Mouse (Mus musculus) adipocyte (in vitro differentiated cells): Measurements from ENCODE around the gene Ccdc78.
A peak's percentile ranks its signal among the peaks of the same experiment; 100 is the strongest.

Source experiments
- DNase-seq: peaks from one replicate; pipeline ENCODE4 v3.0.0-alpha.2; 2016; ENCODE audit warnings: low spot score

Ccdc78 gene

DNA sequence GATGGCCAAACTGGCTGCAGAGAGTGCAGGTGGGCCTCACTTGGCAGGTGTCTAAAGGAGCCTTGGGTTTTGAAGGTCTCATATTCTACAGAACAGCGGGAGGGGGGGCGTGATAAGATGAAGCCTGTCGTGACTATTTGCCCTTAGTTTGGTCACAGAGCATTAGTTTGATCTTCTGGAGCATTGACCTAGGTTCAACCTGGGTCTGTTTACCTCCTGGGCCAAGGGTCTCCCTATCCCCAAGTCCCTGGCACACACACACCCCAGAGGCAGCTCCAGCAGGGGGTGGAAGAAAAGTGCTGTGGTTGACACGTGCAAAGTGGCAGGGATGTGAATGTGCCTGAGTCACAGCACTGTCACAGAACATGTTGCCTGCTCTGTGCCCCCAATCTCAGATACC lies 24.5 kb downstream of the Ccdc78 start:
- no peak for DNase-seq

DNA sequence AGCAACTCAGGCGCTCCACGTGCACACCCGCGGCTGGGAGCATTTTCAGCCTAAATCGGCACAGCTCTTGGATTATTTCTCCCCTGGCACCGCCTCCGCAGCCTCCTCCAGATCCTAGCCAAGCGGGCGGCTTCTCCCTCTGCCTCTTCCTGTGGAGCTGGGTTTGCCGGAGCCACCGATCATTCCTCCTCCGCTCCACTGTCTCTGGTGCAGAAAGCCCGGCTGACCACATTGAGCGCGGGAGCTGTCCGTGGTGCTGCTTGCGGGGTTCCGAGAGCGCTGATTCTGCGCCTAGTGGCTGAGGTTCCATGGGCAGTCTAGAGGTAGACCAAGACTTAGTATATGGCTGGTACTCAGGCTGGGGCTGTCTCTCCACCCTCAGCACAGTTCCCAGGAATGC lies 27.1 kb downstream of the Ccdc78 start:
- peak; percentile 66 for DNase-seq

DNA sequence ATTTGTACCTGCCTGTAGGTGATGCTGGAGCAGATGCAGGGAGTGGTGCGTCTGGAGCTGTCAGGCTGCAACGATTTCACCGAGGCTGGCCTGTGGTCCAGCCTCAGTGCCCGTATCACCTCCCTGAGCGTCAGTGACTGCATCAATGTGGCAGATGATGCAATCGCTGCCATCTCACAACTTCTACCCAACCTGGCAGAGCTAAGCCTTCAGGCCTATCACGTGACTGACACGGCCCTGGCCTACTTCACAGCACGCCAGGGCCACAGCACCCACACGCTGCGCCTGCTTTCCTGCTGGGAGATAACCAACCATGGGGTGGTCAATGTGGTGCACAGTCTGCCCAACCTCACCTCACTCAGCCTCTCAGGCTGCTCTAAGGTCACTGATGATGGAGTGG lies 31.3 kb downstream of the Ccdc78 start:
- DNase-seq = no peak

DNA sequence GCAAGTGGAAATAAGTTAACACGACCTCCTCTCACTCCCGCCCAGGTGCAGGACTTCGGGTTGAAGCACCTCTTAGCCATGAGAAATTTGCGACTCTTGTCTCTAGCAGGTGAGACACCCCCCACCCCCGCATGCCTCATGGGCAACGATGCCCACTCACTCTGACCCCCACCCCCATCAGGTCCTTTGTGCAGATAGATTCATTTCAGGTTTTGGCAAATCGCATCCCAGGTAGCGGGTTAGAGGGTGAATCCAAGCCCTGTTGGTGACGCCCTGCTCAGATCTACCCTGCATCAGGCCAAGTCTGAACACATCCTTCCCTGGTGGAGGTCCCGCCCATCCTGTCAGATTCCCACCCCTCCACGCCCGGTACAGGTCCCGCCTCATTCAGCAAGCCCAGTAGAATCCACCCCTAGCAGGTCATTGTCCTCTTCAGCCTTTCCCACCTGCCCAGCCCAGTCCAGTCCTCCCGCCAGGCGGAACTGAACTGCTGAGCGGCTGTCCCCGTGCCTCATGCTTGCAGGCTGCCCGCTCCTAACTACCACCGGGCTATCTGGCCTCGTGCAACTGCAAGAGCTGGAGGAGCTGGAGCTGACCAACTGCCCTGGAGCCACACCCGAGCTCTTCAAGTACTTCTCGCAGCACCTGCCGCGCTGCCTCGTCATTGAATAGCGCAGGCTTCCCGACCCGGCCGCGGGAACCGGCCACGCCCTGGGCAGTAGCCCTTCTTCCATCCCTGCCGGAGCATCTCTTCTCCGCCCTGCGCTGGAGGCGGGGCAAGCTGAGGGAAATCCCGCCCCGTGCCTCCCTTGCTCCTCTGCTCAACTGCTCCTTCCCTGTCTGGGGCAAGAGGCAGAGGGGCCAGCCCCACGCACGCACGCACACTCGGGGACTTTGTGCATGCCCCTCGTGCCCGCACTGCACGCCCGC lies 32.7 kb downstream of the Ccdc78 start:
- no peak for DNase-seq

DNA sequence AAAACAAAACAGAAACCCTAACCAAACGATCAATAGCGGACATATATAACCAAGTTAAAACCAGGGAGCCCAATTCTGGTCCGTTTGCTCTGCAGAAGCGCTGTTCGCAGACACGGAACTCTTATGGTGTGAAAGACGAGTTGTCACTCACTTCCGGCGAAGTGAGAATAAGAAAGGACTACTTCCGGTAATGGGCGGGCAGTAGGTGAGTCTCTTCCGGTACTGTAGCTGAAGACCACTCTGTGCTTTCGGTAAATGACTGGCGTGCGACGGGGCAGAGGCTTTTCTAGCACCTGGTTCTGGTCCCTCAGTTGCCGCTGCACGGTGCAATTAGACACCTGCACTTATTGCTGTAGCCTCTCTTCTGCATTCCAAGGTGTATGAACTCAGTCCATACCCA lies 37.1 kb downstream of the Ccdc78 start, which contains the start of gene Wdr24:
Gene Wdr24 (plus strand): TSS at position 176 of the 400 bp plus-strand sequence.
- peak; percentile 93 for DNase-seq

DNA sequence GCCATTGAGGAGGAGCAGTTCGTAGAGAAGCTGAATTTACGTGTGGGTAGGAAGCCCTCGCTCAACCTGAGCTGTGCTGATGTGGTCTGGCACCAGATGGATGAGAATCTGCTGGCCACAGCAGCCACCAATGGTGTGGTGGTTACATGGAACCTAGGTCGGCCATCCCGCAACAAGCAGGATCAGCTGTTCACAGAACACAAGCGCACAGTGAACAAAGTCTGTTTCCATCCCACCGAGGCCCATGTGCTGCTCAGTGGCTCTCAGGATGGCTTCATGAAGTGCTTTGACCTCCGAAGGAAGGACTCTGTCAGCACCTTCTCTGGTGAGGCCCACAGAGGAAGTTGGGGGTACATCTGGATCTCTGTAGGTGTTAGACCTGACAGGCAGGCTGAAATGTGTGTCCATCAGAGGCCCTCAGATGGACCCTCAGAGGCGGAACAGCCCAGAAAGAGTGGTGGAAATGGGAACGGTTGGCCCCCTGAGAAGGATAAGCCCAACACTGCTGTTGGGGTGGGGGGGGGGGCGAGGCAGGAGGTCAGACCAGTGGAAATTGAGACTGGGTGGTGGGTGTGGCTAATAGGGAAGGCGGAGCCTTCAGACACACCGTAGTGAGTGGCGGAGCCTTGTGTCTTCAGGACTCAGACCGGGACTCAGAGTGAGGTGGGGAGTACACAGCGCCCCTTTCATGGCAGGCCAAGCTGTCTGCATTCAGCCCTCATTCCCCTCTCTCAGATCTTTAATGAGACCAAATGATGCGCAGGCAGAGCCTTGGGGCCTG lies 38.2 kb downstream of the Ccdc78 start:
- DNase-seq = no peak

DNA sequence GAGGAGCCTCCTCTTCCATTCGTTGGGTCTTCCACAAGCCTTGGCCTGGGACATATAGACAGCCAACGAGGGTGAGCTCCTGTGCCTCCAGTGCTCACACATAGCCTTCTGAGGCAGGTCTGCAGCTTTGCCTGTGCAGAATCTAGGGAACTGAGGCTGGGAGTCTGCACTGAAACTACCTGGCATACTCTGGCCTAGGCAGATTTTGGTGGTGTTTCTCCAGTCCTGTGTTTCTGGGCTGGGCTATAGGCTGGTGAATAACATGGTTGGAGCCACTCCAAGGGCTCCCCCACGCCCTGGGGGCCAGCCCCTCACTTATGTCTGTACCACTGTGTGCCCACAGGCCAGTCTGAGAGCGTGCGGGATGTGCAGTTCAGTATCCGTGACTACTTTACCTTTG lies 38.9 kb downstream of the Ccdc78 start:
- no peak for DNase-seq

DNA sequence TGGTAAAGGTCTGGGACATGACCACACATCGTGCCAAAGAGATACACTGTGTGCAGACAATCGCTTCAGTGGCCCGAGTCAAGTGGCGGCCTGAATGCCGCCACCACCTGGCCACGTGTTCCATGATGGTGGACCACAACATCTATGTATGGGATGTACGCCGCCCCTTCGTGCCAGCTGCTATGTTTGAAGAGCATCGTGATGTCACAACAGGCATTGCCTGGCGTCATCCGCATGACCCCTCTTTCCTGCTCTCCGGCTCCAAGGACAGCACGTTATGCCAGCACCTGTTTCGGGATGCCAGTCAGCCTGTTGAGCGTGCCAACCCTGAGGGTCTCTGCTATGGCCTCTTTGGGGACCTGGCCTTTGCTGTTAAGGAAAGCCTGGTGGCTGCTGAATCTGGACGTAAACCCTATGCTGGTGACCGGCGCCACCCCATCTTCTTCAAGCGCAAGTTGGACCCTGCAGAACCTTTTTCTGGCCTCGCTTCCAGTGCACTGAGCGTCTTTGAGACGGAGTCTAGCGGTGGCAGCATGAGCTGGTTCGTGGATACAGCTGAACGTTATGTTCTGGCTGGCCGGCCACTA lies 39.7 kb downstream of the Ccdc78 start:
- DNase-seq = no peak

DNA sequence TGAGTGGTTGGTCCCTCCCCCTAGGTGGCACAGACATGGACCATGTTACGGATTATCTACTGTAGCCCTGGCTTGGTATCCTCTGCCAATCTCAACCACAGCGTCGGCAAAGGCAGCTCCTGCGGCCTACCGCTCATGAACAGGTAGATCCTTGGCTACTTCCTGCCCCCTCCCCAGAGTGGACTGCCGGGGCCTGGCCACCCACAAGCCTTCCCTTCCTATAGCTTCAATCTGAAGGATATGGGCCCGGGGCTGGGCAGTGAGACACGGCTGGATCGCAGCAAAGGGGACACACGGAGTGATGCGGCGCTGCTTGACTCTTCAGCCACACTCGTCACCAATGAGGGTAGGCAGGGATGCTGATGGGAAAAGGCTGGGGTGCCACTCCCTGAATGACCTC lies 40.6 kb downstream of the Ccdc78 start:
- DNase-seq = no peak

DNA sequence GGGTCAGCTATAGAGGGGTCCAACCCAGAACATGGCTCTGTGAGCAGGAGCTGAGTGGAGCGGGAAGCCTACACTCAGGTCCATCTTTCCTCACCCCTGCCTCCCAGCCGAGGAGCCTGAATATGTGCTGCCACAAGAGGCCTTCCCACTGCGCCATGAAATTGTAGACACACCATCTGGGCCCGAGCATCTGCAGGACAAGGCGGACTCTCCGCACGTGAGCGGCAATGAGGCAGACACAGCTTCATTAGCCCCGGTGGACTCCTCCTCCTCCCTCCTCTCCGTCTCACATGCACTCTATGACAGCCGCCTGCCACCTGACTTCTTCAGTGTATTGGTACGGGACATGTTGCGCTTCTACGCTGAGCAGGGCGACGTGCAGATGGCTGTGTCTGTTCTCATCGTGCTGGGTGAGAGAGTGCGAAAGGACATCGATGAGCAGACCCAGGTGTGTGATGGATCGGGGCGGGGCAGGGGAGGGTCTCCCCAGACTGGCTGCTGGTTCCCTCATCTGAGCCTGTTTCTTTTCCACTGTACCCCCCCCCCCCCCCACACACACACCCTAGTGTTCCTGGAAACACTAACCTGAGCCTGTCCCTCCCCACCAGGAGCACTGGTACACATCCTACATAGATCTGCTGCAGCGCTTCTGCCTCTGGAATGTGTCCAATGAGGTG lies 41.3 kb downstream of the Ccdc78 start:
- no peak for DNase-seq

DNA sequence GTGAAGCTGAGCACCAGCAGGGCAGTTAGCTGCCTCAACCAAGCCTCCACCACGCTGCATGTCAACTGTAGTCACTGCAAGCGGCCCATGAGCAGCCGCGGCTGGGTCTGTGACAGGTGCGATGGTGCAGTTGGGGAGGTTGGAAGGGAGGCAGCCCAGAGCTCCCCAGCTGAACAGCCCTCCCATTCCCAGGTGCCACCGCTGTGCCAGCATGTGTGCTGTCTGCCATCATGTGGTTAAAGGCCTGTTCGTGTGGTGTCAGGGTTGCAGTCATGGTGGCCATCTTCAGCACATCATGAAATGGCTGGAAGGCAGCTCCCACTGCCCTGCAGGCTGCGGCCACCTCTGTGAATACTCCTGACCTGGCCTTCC lies 41.8 kb downstream of the Ccdc78 start:
- DNase-seq = no peak

DNA sequence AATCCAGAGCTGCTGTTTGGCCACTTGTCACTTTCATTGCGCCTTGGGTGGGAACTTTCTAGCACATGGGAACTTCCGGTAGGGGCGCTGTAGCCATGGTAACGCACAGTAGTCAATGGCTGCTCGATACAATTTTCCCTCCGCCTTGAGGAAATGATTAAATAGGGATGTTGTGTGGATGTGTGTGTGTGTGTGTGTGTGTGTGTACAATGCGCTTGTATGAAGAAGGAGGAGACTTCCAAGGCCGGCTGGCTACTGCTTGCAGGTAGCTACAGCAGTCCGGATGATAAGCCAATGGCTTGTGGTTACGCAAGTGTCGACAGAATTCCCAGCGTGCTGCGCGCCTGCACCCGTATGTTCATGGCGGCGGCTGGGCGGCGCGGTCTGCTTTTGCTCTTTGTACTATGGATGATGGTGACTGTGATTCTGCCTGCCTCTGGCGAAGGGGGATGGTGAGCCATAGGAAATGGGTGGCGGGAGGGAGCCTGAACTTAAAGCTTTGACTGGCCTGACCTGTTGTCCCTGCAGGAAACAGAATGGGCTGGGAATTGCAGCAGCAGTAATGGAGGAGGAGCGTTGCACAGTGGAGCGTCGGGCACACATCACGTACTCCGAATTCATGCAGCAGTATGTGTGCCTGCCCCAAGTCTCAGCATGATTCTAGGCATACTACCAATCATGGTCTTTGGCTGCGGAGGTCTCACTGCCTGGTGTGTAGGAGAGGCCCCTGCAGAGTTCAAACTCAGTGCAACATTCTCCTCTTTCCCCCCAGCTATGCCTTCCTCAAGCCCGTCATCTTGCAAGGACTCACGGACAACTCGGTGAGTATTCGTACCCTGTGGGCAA lies 42.6 kb downstream of the Ccdc78 start, which contains the start of gene Jmjd8:
Gene Jmjd8 (plus strand): TSS at position 156 of the 846 bp plus-strand sequence.
- DNase-seq = peak; percentile 63

DNA sequence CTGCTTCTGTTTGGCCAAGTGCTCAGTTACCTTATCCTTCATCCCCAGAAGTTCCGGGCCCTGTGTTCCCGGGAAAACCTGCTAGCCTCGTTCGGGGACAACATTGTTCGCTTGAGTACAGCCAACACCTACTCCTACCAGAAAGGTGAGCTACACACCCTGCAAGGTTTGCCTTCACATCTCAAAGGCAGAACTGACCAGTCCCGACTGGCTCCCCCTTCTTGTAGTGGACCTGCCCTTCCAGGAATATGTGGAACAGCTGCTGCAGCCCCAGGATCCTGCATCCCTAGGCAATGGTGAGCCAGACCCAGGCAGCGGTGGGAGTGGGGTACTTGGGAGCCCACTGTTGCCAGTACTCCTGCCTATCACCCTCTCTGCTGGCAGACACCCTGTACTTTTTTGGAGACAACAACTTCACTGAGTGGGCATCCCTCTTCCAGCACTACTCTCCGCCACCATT lies 43.2 kb downstream of the Ccdc78 start:
- DNase-seq = no peak

DNA sequence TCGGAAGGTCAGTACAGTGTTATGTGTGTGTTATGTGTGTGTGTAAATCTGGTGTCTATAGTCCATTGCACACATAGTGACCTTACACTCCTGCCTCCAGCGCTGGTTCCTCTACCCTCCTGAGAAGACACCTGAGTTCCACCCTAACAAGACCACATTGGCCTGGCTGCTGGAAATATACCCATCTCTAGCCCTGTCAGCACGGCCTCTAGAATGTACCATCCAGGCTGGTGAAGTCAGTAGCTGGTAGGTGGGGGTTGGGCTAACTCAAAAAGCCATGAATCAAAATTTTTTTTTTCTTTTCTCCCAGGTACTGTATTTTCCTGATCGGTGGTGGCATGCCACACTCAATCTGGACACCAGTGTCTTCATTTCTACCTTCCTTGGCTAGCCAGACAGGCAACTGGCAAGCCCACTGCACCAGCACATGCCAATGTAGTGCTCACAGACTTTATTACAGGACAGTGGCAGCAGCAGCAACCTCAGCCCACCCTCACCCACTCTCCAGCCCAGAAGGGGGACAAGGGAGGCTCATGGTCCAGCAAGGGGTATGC lies 43.9 kb downstream of the Ccdc78 start:
- no peak for DNase-seq

DNA sequence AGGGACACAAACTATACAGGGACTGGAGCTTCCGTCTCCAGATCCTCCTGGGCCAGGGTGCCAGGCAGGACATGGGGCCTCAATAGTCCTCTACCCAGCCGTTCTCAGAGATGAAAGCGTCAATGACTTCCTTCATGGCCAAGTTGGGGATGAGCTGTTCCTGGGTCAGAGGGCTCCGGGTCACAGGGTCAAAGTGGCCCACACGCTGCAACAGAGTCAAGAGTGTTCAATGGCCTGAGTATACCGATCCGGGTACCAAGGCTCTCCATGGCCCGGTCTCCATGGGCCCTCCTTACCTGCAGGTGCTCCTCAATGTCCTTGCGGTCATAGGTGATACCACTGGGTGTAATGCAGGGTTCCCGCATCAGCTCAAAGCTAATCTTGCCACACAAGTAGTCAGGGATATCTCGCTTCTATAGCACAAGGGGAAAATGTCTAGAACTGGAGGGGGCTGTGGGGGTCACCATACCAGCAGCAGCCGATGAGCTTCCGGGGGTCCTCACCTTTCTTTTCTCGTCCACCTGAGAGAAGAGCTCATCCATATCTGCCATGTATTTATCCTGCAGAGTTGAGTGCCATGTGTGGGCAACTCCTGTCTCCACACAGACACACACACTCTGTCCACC lies 44.5 kb downstream of the Ccdc78 start:
- DNase-seq = no peak

DNA sequence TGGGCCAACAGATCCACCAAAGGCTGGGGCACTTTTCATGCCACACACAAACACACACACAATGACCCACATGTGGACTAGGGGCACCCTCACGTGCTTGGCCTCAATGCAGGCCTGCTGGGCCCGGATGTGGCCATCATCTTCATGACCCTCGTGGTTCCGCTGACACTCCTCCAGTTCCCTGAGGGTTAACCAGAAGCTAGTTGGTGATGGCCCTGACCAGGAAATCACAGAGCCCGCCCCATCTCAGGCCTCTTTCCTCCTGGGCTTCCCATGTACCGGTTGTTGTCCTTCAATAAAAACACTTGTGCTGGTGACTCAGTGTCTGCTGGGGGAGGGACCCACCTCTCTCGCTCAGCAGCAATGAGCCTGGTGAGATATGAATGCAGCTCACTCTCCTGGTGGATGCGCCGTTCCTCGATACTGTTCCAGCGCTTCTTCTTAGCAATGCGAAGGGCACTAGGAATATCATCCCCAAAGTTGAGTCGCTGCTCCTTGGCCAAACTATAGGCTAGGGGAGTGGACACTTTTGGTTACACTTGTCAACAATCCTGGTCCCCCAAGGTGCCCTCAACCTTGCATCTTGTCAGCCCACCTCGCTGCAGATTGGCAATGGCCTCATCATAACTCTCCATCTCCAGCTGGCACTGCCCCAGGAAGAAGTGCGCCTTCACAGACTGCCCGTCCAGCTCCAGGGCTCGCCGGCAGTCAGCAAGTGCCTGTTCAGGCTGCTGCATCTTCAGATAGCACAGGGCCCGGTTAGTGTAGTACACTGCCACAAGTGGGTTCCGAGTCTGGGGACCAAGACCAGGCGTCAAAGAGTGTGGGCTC lies 45.3 kb downstream of the Ccdc78 start:
- peak; percentile 48 for DNase-seq

DNA sequence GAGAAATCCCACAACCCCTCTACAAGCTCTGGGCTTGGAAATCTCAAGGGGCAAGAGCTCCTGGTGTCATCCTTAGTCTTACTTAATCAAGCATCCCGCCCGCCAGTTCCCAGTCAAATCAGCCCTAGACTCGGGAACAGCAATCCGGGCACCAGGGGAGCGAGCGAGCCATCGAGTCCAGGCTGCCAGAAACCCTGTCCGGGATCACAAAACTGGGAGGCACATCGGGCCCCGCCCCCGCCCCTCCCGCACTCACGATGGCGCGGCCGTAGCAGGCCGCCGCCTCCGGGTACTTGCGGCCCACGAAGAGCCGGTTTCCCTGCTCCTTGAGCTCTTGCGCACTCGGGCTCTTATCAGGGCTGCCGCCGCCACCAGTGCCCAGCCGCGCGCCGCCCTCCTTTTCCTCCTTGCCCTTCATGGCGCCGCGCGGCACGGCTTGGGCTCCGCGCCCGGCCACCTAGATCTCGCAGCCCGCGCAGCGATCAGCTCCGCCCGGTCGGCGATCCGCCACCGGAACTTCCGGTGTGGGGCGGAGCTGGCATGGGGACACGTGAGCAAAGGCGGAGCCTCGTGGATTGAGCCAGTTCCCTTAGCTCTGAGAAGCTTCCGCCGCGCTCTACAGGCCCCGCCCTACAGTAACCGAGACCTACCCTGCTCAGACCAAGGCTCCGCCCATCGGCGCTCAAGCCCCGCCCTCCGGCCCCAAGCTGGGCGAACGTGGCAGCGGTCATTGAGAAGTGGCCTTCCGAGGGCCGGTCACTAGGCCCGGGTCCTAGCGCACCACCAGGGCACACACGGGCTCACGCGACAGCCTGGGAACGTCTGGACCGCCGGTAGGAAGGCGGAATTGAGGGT lies 46.3 kb downstream of the Ccdc78 start:
- DNase-seq = peak; percentile 100

DNA sequence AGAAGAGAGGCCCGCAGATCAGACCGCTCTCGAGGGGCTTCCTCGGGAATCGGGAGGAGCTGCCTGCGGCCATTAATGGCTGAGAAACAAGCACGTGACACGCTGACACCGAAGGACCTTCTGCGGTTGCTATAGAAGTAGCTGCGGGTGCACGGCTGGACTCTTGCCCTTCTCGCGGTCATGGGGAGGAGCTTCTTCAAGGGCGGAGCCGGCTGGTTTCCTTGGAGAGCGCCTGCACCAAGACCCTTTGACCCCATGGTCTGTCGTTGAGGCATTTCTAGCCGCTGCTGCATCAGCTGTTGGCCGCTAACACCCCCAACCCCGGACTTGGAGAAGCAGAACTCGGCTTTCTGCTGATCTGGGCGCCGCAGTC lies 46.9 kb downstream of the Ccdc78 start, which contains the start of gene Stub1:
Gene Stub1 (minus strand): TSS at position 114 of the 373 bp plus-strand sequence.
- DNase-seq = peak; percentile 98
